In genomic region chr4:32799966-32800576, GRCm38 (mm10) we compare ENCODE assay signal across 8 mouse cellular contexts. TPM values are rescaled to one million over a fixed set of nuclear protein-coding genes. Genes with fewer than 3 reads are reported as not detected.
DNase-seq lines count a peak whose midpoint lies in the region; ATAC-seq lines count a peak whose summit lies in the region.

TSS of gene Lyrm2 (plus strand) at chr4:32800253.

- no peaks in the 10 kb centered on the region for H3K9me3 ChIP-seq in hindbrain, embryonic 14.5 days (ENCODE audit: control insufficient read depth, low read length)

- peak; percentile 95 for ATAC-seq in hindbrain, embryonic 14.5 days (ENCODE audit: low FRiP score)

- under 1% methylated on average over 53 of the region's 53 CpGs for WGBS in hindbrain, embryonic 14.5 days

- peaks cover 7% of the 10 kb centered on the region; the same call in 1 of the 2 replicates for H3K36me3 ChIP-seq in hindbrain, embryonic 14.5 days (replicated peaks; ENCODE audit: control insufficient read depth, insufficient read depth)

- peak; percentile 89 for DNase-seq in R1 (ENCODE audit: low read depth, low spot score)
- DNase-seq in cerebellum, postnatal 14 days = peak; percentile 86 to 90
- DNase-seq in frontal cortex, postnatal 25 days (ENCODE audit: low spot score in 2 of 2) = peak; percentile 63
- peak; percentile 85 for DNase-seq in hindbrain, embryonic 14.5 days (ENCODE audit: low spot score)
- peak; percentile 52 for DNase-seq in left cerebral cortex, adult 11 months (ENCODE audit: low spot score)
- DNase-seq in lung, postnatal 4 days = peak; percentile 85 to 86
- peak; percentile 67 for DNase-seq in retina, postnatal 7 days (ENCODE audit: low read depth, low spot score)
- peak; percentile 75 for DNase-seq in urinary bladder, postnatal 14 days (ENCODE audit: low spot score)

- H3K4me2 ChIP-seq in hindbrain, embryonic 14.5 days (replicated peaks) = peak within 1 kb of the TSS; percentile 67

- peaks cover 8% of the 10 kb centered on the region for H3K4me1 ChIP-seq in hindbrain, embryonic 14.5 days (replicated peaks; ENCODE audit: control insufficient read depth, insufficient read depth, low read length)

- no peaks in the 10 kb centered on the region for H3K27me3 ChIP-seq in hindbrain, embryonic 14.5 days (ENCODE audit: control insufficient read depth, insufficient read depth, low read length)

- H3K27ac ChIP-seq in hindbrain, embryonic 14.5 days = peak within 1 kb of the TSS; percentile 99

- H3K9ac ChIP-seq in hindbrain, embryonic 14.5 days = peak within 1 kb of the TSS; percentile 90

- H3K4me3 ChIP-seq in hindbrain, embryonic 14.5 days (replicated peaks; ENCODE audit: low read length) = peak within 1 kb of the TSS; percentile 76

RNA-seq across cellular contexts. Expression of gene Lyrm2, which starts in this region (rescaled TPM):
- polyA plus RNA-seq in hindbrain, embryonic 14.5 days (2014; fragmentation: Nextera tagmentation; extraction: Ambion mirVana) = 100 and 120 TPM in 2 replicates

Comparison
In these comparisons a context has a peak if more than half of its experiments do, and no peak if none do; other contexts are left out.
1. Peak in every context shown above with its lines: DNase-seq, ATAC-seq, H3K4me3 ChIP-seq and H3K27ac ChIP-seq.